Mouse (Mus musculus): ENCODE results near the gene Tesk1.

DNA sequence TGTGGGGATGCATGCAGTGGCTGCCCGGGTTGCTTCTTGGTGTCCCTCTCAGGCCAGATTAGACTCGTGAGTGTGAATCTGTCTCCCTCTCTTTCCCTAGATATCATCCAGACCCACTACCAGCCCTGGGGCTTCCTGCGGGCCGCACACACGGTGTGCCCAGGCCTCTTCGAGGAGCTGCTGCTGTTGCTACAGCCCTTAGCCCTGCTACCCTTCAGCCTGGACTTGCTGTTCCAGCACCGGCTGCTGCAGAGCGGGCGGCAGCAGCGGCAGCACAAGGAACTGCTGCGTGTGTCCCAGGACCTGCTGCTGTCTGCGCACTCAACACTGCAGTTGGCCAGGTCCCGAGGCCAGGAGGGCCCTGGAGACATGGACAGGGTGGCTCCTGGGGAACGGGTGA lies 16.5 kb upstream of the Tesk1 start:
- TF ChIP-seq CTCF (IDR thresholded peaks at IDR 0.05; ENCODE audit: borderline replicate concordance, extremely low read depth, insufficient read depth, insufficient read length) (no peak), POLR2A (IDR thresholded peaks at IDR 0.05; ENCODE audit: borderline replicate concordance, extremely low read depth, insufficient read depth, insufficient read length, poor library complexity, severe bottlenecking) (no peak)

Measured in brain, embryonic 14.5 days (tissue).